Mouse (Mus musculus) testis, adult 2 months (tissue): ENCODE measurements around the gene Nipa2.

Source experiments
- CTCF ChIP-seq: fragments of 200-500 bp; IDR thresholded peaks from 2 replicates; pipeline ENCODE4 v1.5.1; 2012; ENCODE audit warnings: low read depth, mild to moderate bottlenecking, inconsistent platforms, low read length, moderate library complexity; ENCODE audit not compliant: control insufficient read depth, insufficient read depth, insufficient replicate concordance
- POLR2A ChIP-seq: fragments of 200-500 bp; IDR thresholded peaks from 2 replicates; pipeline ENCODE4 v1.6.1; 2012; ENCODE audit warnings: low read depth, mild to moderate bottlenecking, inconsistent platforms, low read length, moderate library complexity; ENCODE audit not compliant: control insufficient read depth

DNA sequence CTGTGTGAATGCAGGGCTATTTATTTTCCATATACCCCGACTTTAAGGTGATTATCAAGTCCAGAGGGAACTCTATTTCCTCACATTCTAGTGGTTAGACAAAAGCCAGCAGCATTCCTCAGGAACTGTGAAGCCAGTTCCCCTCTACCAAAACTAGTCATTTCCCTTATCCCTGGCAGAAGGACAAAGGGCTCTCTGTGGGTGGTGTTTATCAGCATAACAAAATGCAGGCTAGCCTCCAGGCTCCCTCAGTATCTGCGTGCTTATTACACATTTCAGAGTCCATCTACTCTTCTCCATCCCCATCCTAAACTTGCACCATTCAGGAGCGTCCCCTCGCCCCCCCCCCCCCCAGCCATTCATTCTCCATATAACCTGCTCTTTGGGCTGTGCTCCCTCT lies 36.7 kb upstream of the Nipa2 start:
- TF ChIP-seq CTCF: no peak
- no peak for TF ChIP-seq POLR2A
